Mouse (Mus musculus) olfactory bulb, adult 2 months (tissue): Measurements from ENCODE around the gene Comp.

ENCODE experiments used
- CTCF ChIP-seq: fragments of 200-500 bp; IDR thresholded peaks from 2 replicates; pipeline ENCODE4 v1.5.1; 2012; ENCODE audit warnings: low read depth, mild to moderate bottlenecking, low read length, moderate library complexity; ENCODE audit not compliant: insufficient read depth
- POLR2A ChIP-seq: fragments of 200-500 bp; IDR thresholded peaks from 2 replicates; pipeline ENCODE4 v1.6.1; 2012; ENCODE audit warnings: mild to moderate bottlenecking, low read depth, low read length, moderate library complexity; ENCODE audit not compliant: insufficient read depth

GRCm38 (mm10) chr8:70366588-70366987 lies 6.8 kb upstream of the Comp start:
- no peak for TF ChIP-seq POLR2A
- no peak for TF ChIP-seq CTCF
